Mouse (Mus musculus) embryonic fibroblast, embryonic 13.5 days (primary cell): ENCODE measurements around the gene Rabep1.

ENCODE experiments used
- CTCF ChIP-seq: IDR thresholded peaks from 2 replicates; pipeline ENCODE4 v1.5.1; 2011; ENCODE audit warnings: mild to moderate bottlenecking, control low read depth, low read length, moderate library complexity, borderline replicate concordance; ENCODE audit not compliant: insufficient read depth
- POLR2A ChIP-seq: IDR thresholded peaks from 2 replicates; pipeline ENCODE4 v1.6.1; 2011; ENCODE audit warnings: low read depth, mild to moderate bottlenecking, control low read depth, low read length, moderate library complexity

- no peak for TF ChIP-seq CTCF
- TF ChIP-seq POLR2A = no peak
These were observed 36.9 kb upstream of the Rabep1 start for GRCm38 (mm10) chr11:70807630-70808029.
